Mouse (Mus musculus) gonadal fat pad, adult 2 months (tissue): Measurements from ENCODE around the gene Szrd1. TPM values are rescaled to one million over a fixed set of nuclear protein-coding genes. Genes with fewer than 3 reads are reported as not detected.

ENCODE experiments used
- DNase-seq: peaks from one replicate; pipeline ENCODE4 v3.0.0-alpha.2; 2012; ENCODE audit warnings: low read depth
- polyA plus RNA-seq: library from polyadenylated mRNA; depleted of rRNA; stranded (reverse); fragments of >200 nt; gene quantifications from 2 replicates; pipeline ENCODE4 v1.2.3, GENCODE M21; 2012; rRNA removed

Szrd1 gene
- 26.2 and 28.3 TPM in 2 replicates for polyA plus RNA-seq

DNA sequence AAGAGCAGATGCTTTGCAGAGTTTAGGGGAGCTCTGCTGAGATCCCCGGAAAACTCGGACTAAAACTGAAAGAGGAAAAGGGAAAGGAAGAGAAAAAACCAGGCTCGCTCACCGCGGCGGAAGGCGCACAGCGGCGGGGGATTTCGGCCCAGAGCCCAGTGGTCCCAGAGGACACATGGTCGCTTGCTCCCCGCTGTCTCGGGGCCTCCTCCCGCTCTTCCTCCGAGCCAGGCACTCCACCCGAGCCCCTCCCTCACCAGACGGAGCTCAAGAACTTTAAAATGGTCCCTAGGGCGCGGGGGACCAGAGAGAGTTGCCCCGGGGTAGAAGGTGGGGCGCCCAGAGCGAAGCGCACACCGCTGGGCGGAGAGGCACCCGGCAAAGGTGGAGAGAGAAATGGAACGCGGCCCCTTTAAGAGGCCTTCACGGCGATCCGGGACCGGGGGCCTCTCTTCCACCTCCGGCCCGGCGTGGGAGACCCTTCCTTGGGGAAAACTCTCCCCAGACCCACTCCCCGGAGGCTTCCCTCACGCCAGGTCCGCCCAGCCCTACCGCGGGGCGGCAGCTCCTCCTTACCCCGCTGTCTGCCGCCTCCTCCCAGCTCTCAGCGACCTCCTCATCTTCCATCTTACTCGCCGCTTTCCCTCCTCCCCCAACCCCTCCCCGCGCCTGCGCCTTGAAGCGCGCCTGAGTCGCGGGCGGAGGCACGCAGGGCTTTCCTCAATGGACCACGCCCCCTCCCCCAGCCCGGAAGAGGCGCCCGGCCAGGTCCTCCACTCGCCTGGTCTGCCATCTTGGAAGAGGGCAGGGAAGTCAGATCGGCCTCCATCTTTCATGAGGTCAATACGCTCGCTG lies at the start of gene Szrd1:
Gene Szrd1 (minus strand): TSS at position 660 of the 855 bp plus-strand sequence.
- peak; percentile 82 for DNase-seq

DNA sequence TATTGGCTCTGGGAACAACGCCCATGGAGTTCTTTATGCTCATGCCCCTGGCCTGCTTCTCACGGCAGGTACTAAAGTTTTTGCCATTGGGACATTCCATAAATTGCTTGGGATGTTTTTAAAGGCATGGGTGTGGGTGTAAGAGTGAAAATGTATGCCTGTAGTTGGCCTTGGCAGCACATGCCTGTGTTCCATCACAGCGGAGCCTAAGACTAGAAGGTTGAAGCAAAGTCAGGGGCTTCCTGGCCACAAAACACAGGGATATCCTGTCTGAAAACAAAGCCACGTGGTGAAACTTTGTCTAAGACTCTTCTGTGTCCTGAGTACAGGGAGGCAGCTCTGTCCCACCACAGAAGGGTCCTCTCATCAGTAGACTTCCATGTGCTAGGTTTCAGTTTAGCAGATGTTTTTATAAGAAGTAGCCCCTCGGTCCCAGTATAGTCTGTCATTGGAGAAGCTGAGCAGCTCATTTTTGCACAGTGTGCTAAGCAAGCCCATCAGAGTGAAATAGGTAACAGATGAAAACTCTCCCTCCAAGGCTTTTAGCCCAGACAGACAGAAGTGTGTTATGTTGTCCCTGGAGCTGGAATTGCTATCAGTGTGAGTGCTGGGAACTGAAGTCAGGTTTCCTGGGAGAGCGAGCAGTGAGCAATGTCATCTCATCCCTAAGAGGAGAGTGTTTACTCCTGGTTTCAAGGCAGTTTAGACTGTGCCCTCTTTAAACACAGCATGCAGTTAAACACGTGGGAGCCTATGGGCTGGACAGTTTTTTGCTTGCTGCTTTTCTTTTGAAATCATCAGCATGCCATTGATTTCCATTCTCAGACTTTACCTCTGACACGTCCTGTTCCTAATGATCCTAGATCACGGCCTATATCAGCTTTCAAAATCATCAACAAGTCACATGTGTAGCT lies 47.6 kb upstream of the Szrd1 start:
- no peak for DNase-seq

DNA sequence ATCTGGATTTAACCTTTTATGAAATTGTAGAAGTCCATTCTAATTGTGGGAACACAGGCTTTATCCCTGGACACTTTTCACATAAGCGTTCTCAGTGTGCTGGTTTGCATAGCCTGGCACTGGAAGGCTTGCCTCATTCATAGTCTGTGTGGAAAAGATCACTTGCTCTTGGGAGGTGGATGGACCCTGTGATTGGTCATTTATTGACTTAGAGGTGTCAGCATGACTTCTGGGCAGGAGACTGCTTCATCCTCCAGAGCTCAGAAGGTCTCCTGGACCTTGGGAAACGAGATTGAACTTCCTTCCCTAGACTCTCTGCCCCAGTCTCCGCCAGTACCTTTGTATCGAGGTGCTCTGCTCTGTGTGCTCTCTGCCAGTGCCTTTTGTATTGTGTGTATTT lies 44.9 kb upstream of the Szrd1 start:
- no peak for DNase-seq

- no peak for DNase-seq
Measured at GRCm38 (mm10) chr4:141183932-141184331, 44.4 kb upstream of the Szrd1 start.

DNA sequence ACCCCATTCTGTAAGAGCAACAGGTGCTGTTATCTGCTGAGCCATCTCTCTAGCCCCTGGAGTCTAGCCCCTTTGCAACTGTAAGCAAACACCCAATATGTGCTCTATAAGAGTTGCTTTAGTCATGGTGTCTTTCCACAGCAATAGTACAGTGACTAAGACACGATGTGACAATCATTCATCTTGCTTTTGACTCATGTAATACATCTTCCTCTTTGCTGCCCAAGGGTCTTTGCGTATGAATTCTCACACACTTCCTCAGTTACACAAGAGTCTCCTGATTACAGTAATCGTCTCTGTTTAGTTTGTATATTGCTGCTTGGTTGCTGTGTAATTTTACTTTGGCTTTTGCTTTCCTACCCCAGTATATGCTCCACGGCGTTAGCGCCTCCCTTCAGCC lies 42.4 kb upstream of the Szrd1 start:
- peak; percentile 34 for DNase-seq

DNA sequence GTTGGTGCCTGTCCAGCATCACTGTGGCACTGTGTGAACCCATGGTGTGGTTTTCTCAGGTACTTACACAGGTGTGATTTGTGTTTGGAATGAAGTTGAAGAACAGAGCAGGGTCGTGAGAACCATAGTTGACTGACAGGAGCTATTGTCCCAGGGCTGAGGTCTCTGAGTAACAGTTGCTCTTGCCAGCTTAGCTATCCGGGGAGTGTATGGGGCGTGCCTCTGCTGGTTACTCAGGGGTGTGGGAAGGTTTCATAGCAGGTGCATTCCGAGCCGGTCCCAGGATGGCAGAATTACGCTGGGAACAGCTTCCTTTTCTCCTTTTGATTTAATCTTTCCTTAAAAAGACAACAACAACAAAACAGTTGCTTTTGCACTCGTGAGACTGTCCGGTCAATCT lies 41.3 kb upstream of the Szrd1 start:
- no peak for DNase-seq

GRCm38 (mm10) chr4:141178500-141178899 lies 38.9 kb upstream of the Szrd1 start:
- DNase-seq = no peak

- no peak for DNase-seq
Measured at GRCm38 (mm10) chr4:141176328-141176838, 36.8 kb upstream of the Szrd1 start.

GRCm38 (mm10) chr4:141175783-141176182 lies 36.2 kb upstream of the Szrd1 start:
- peak; percentile 37 for DNase-seq

DNA sequence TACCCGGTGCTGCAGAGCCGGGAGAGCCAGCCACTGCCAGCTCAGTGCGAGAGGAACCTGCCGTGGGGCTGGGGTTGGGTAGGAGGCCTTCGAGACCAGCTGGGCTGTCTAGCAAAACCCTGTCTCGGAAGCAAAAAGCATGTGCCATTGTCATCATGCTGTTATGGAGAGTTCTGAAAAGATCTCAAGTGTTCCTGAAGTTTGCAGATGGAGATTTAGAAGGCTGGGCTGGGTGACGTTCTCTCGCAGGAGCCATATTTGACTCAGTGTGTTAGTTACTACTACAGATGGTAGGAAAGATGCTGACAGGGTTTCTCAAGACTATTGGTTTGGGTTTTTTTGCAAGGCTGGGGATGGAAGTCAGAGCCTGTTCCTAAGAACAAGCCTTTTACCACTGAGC lies 32.5 kb upstream of the Szrd1 start:
- DNase-seq = no peak

DNA sequence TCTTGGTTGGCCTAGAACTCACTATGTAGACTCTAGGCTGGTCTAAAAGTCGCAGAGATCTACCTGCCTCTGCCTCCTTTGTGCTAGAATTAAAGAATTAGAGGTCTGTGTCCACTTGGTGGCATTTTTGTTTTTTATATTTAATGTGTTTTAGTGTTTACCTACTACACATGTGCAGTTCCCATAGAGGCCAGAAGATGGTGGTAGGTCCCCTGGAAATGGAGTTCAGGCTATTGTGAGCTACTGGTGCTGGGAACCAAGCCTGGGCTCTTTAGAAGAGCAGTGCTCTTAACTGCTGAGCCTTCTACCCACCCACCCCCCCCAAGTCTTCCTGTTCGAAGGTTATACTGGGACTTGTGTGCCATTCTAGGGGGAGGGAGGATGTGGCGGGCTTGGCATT lies 27.6 kb upstream of the Szrd1 start:
- DNase-seq = no peak

DNA sequence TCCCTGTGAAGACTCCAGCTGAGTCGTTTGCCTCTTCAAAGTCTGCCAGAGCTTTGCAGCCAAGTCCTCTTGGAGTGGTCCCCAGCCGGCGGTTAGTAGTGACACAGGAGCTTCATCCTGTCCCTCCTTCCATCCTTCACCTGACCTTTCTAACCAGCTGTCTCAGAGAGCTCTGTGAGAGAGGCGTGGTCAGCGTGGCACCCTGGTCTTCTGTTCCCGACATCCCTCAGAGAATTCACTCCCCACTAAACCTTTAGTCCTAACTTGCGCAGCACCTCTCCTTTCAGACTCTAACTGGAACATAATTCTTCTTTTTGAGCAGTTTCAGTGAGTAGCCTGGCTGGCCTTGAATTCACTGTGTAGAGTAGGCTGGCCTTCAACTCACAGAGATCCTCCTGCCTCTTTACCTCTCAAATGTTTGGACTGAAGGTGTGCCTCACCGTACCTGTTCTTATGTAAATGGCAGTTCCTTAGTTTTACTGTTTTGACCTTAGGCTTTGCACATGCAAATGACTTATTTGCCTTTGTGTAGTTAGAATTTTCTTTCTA lies 26.2 kb upstream of the Szrd1 start:
- DNase-seq = no peak

- DNase-seq = no peak
Measured at GRCm38 (mm10) chr4:141163729-141164128, 24.2 kb upstream of the Szrd1 start.

- DNase-seq = no peak
Measured at GRCm38 (mm10) chr4:141161699-141162208, 22.2 kb upstream of the Szrd1 start.

DNA sequence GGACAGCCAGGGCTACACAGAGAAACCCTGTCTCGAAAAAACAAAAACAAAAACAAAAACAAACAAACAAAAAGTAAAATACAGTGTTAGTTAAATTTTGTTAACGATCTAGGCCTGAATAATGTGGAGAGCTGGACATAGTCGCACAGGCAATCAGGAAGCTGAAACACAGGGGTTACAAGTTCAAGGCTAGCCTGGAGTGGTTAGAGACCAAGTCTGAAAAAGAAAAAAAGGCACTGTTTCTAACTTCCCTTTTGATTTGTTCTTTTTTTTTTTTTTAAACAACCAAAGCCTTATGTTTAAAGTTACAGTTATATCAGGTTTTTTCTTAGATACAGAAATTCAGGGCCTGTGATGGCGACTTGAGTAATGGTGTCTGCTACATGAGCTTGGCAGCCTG lies 20.6 kb upstream of the Szrd1 start:
- no peak for DNase-seq

GRCm38 (mm10) chr4:141159666-141160065 lies 20.1 kb upstream of the Szrd1 start:
- DNase-seq = no peak

GRCm38 (mm10) chr4:141159093-141159492 lies 19.5 kb upstream of the Szrd1 start:
- no peak for DNase-seq

- DNase-seq = no peak
Measured at GRCm38 (mm10) chr4:141158609-141159008, 19.0 kb upstream of the Szrd1 start.

- DNase-seq = no peak
Measured at GRCm38 (mm10) chr4:141157485-141157884, 17.9 kb upstream of the Szrd1 start.

DNA sequence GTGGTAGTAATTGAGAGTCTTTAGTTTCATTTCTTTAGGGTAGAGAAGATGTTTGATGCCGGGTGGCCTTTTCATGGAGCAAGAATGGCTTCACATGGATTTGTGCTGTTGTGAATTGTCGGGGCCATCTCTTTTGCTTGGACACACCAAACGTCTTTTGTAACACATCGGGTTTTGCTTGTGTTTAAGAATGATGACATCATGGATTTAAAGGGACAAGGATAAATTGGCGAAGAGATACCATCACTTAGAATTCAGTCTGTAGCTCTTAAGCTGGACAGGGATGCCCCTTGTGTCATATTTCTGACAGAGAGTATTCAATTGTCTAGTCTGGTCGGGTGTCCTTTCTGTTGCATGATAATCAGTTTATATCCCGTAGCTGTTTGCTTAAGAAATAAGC lies 9.5 kb upstream of the Szrd1 start:
- DNase-seq = no peak

GRCm38 (mm10) chr4:141148009-141148801 lies 8.6 kb upstream of the Szrd1 start:
- no peak for DNase-seq
